Mouse (Mus musculus): ENCODE data around the gene Ceacam18.

GRCm38 (mm10) chr7:43606896-43607742, 27.4 kb upstream of the Ceacam18 start, which contains the start of gene Zfp819:
- TF ChIP-seq CTCF (IDR thresholded peaks at IDR 0.05; ENCODE audit: extremely low read depth, insufficient read depth, insufficient read length, insufficient replicate concordance) (no peak), POLR2A (IDR thresholded peaks at IDR 0.05; ENCODE audit: low read depth, low read length) (no peak)
